Mouse (Mus musculus): ENCODE results near the gene Igdcc3.

Igdcc3 gene

GRCm38 (mm10) chr9:65140936-65141305 is at the start of gene Igdcc3:
Gene Igdcc3 (plus strand): TSS chr9:65141189.
- DNase-seq: no peak

GRCm38 (mm10) chr9:65094237-65094636 is 46.8 kb upstream of the Igdcc3 start:
- DNase-seq: no peak

- DNase-seq: peak; percentile 35
Measured at GRCm38 (mm10) chr9:65100991-65101685, 39.9 kb upstream of the Igdcc3 start, which contains the start of gene Igdcc4. Gene Igdcc4 (plus strand): TSS chr9:65101486.

- DNase-seq: no peak
Measured at GRCm38 (mm10) chr9:65101686-65102376, 39.2 kb upstream of the Igdcc3 start.

DNA sequence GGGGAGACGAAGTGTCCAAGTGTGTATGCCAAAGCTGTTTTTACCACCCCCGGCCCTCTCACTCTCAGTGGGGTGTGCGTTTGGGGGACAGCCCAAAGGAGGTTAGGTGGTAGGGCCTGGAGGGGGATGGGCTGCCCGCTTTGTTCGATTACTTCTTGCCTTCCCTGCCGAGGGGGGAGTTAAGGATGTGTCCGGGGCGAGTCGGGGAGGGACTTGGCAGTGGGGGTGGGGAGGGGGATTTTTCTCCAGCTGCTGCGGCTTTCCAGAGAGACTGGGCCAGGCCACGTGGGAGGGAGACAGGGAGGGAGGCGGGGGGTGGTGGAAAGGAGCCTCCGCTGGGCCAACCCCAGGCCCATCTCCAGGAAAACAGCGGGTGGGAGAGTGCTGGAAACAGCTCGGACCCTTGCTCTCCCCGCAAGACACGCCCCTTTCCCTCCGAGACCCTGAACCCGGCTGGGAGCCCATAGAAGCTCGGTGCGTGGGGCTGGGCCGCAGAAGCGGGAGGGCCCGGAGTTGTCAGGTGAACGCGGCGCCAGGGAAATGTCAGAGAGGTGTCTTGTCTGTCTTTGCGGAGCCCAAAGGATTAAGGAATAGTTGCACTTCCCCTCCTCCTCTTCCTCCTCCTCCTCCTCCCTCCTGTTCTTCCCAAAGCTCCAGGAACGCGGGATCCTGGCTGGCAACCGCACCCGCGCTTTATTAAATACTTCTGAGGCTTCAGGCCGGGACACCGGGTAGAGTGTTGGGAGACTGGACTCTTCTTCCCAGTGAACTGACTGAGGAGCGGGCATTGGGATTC is 38.4 kb upstream of the Igdcc3 start:
- DNase-seq: no peak

DNA sequence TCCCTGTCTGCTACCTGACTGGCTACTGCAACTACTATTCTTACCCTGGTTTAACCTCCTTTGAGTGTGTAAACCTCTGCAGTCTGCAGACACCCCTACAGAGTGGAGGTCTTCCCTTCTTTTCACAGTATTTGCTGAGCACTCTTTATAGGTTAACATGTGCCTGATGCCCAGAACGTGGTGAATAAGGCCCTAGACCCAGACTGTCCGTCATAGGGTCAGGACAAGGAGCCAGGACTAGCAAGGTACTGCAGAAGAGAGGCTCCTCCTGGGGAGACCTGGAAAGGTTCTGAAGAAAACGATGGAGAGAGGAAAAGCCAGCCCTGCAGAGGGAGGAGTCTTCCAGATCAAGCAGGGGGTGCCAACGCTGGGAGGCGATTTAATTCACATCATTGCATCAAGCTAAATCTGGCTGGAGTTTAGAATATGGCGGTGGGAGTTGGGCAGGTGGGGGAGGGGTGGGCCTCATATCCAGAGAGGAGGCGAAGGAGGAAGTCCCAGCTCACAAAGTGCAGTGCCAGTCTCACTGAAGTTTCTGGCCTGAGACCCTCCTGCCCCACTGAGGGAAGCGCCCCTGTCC is 37.7 kb upstream of the Igdcc3 start:
- DNase-seq: no peak

- DNase-seq: no peak
Measured at GRCm38 (mm10) chr9:65106821-65107220, 34.2 kb upstream of the Igdcc3 start.

GRCm38 (mm10) chr9:65107893-65108292 is 33.1 kb upstream of the Igdcc3 start:
- DNase-seq: no peak

DNA sequence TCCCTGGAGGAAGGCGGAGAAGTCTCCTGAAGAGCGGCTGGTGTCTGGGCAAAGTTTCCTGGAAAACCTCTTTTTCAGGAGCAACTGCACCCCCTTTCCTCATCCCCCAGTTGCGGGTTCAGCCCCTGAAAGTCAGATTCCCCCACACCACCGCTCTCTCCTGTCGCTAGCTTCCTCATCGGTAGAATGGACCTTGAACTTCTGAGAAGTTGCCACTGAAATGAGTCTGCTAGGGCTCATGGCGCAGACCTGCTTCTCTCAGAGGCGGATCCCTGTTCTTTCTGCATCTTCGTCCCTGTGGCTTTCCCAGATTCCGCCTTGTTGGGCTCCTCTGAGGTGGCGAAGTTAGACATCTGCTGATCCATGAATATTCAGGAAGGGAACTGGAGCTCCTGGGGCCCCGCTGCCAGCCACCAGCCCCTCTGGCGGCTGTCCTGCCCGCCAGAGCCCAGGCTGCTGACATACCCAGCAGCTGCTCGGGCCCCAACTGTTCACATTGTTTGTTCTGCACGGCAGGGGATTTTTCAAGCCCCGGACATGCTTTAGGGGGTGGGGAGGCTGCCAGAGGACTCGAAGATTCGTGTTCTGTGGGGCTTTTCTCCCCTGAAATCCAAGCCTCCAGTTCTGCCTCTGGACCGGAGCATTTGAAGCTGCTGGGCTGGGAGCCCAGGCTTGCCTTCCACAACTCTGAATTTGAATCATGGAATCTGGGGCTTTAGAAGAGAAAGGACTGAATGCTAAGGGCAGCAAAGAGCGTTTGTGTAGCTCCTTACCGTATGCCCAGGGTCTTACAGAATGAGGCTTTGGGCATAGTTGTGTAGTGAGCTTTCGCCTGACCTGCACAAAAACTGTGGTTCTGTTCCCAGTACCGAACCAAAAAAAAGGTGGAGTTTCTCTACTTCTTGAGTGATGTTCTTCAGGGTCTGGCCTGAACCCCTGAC is 31.6 kb upstream of the Igdcc3 start:
- no peak for DNase-seq

DNA sequence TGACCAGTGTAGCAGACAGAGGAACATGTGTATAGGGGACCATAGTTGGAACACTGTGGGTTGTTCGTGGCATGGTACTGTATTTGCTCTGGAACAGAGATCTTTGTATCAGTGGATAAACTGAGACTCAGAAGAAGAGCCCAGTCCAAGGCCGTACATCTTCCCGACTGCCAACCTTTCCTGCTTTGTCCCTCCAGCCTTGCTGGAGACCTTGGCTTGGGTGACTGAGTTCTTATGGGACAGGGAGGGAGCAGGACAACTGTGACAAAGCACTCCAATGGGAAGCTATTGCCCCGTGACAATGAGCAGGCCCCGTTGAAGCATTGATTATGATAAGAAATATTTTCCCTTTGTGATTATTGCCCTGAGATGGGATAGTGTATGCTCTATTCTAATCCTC is 29.3 kb upstream of the Igdcc3 start:
- no peak for DNase-seq

GRCm38 (mm10) chr9:65113694-65114093 is 27.3 kb upstream of the Igdcc3 start:
- DNase-seq: no peak

GRCm38 (mm10) chr9:65115891-65116290 is 25.1 kb upstream of the Igdcc3 start:
- no peak for DNase-seq

DNA sequence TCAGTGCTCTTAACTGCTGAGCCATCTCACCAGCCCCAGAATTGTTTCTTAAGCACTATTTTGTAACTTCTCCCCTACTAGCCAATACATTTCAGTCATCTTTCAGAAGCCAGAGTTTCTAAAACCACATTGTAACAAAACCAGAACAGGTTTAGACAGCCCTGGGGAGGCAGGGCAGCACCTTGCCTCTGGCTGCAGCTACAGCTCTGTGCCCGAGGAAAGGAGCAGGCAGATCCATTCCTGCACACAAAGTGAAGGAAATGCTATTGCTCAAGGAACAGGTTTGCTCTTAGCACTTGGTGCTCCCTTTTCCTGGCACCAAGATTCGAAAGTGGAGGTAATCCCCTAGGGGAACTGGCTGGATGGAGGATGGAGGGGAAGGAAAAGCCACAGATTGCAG is 23.5 kb upstream of the Igdcc3 start:
- DNase-seq: no peak

- peak; percentile 74 for DNase-seq
Measured at GRCm38 (mm10) chr9:65120935-65121334, 20.1 kb upstream of the Igdcc3 start.

GRCm38 (mm10) chr9:65122545-65122944 is 18.4 kb upstream of the Igdcc3 start:
- no peak for DNase-seq

- DNase-seq: peak; percentile 79
Measured at GRCm38 (mm10) chr9:65123552-65124168, 17.3 kb upstream of the Igdcc3 start.

- DNase-seq: peak; percentile 81
Measured at GRCm38 (mm10) chr9:65128123-65128815, 12.7 kb upstream of the Igdcc3 start.

DNA sequence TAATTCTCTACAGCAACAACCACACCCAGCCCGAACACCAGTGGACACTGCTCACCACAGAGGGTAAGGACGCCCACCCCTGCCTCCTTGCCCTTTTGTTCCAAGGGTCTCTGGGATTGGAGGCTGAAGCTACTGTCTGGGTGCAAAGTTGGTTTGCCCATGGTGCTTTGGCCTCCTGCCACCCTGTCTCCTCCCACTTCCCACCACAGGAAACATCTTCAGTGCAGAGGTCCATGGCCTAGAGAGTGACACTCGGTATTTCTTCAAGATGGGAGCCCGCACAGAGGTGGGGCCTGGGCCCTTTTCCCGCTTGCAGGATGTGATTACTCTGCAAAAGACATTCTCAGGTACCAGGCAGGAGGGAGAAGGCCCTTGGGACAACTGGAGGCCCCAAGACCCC is 9.3 kb upstream of the Igdcc3 start:
- DNase-seq: no peak

- DNase-seq: peak; percentile 89
Measured at GRCm38 (mm10) chr9:65133739-65134138, 7.2 kb upstream of the Igdcc3 start.

DNA sequence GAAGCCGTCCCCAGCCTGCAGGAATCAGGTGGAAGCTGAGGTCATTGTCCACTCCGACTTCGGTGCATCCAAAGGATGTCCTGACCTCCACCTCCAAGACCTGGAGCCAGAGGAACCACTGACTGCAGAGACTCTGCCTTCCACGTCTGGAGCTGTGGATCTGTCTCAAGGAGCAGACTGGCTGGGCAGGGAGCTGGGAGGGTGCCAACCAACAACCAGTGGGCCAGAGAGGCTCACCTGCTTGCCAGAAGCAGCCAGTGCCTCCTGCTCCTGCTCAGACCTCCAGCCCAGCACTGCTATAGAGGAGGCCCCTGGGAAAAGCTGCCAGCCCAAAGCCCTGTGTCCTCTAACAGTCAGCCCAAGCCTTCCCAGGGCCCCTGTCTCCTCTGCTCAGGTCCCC is 5.9 kb upstream of the Igdcc3 start:
- DNase-seq: no peak

DNA sequence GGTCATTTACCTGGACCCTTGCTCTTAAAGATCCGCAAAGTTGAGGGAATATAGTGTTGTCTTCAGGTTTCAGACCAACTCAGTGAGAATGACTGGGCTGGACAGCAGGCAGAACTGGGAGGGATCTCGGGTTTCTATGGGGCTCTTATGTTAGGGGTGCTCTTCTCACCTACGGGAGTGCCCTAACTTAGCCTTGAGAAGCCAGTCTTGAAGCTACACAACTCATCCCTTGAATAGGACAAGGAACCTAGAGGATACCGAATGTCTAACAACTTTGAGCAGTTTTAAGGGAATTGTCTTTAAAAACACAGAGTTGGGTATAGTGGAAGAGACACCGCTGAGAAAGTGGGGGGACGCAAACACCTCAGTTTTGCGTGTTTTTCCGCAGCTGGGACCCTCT is 498 bp upstream of the Igdcc3 start:
- DNase-seq: no peak

All from thymus, postnatal 4 days (tissue).